Mouse (Mus musculus) forebrain, embryonic 15.5 days (tissue): ENCODE data around the gene Glt6d1. TPM values are rescaled to one million over a fixed set of nuclear protein-coding genes. Genes with fewer than 3 reads are reported as not detected.
"Not testable (repeated sequence)": the region's sequence is repeated elsewhere in the genome, so short reads cannot be mapped to it uniquely, and the experiment has no call there.

Experiments used
- ATAC-seq: fragments of 200-750 bp; cut with Nextera tagmentation; replicated peaks from 2 replicates; pipeline ENCODE4 v1.8.0; 2017; ENCODE audit warnings: mild to moderate bottlenecking, moderate TSS enrichment, moderate library complexity
- H3K27ac ChIP-seq: fragments of 300-500 bp; sonication (generic); replicated peaks from 2 replicates; pipeline ENCODE4 v1.5.1; 2015; ENCODE audit warnings: mild to moderate bottlenecking, inconsistent platforms
- H3K27me3 ChIP-seq: fragments of 300-500 bp; sonication (generic); 2 replicates; pipeline ENCODE4 v1.6.1; 2015; ENCODE audit warnings: inconsistent platforms
- H3K36me3 ChIP-seq: fragments of 300-500 bp; sonication (generic); 2 replicates; pipeline ENCODE4 v1.6.1; 2015; ENCODE audit warnings: mild to moderate bottlenecking, inconsistent platforms
- H3K4me1 ChIP-seq: fragments of 300-500 bp; sonication (generic); 2 replicates; pipeline ENCODE4 v1.6.1; 2015; ENCODE audit warnings: inconsistent platforms
- H3K4me2 ChIP-seq: fragments of 300-500 bp; sonication (generic); replicated peaks from 2 replicates; pipeline ENCODE4 v1.6.1; 2015; ENCODE audit warnings: mild to moderate bottlenecking, inconsistent platforms
- H3K4me3 ChIP-seq: fragments of 300-500 bp; sonication (generic); 2 replicates; pipeline ENCODE4 v1.5.1; 2015; ENCODE audit warnings: mild to moderate bottlenecking, inconsistent platforms
- H3K9ac ChIP-seq: fragments of 300-500 bp; sonication (generic); replicated peaks from 2 replicates; pipeline ENCODE4 v1.6.1; 2015; ENCODE audit warnings: mild to moderate bottlenecking, inconsistent platforms
- H3K9me3 ChIP-seq: fragments of 300-500 bp; sonication (generic); 2 replicates; pipeline ENCODE4 v1.6.1; 2016; ENCODE audit warnings: inconsistent platforms
- WGBS: fragments of 180-500 bp; shearing (Covaris S2); methylation state at CpG from one replicate; pipeline ENCODE4 v1.1.7; 2015; ENCODE audit warnings: mixed read lengths; 5-methylcytosine and 5-hydroxymethylcytosine counted together
- polyA plus RNA-seq: library from polyadenylated mRNA; unstranded; fragments of >200 nt; fragmentation: Nextera tagmentation; extraction: Ambion mirVana; gene quantifications from 2 replicates; pipeline ENCODE4 v1.2.1, GENCODE M21; 2015

Glt6d1 gene
- polyA plus RNA-seq = not detected in 2 replicates

DNA sequence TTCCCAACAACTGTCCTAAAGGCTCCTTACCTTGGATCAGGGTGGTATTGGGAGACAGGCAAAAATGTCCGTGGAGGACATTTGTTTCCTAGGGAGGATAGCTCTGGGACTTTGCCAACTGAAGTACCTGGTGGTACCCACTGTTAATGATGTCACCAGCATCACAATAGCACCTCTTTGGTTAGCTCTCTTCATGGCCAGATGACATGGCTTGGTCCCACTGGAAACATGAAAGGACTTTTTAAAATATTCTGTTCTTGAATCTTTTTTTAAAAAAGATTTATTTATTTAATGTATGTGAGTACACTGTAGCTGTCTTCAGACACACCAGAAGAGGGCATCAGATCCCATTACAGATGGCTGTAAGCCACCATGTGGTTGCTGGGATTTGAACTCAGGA, at the start of gene Glt6d1:
Gene Glt6d1 (minus strand): TSS at position 101 of the 400 bp plus-strand sequence.
- not testable (repeated sequence) for ATAC-seq, H3K4me2 ChIP-seq, H3K4me3 ChIP-seq, H3K4me1 ChIP-seq, H3K9ac ChIP-seq, H3K36me3 ChIP-seq, H3K27me3 ChIP-seq, H3K27ac ChIP-seq, H3K9me3 ChIP-seq
- 79% methylated on average over 1 of the region's 1 CpGs for WGBS

DNA sequence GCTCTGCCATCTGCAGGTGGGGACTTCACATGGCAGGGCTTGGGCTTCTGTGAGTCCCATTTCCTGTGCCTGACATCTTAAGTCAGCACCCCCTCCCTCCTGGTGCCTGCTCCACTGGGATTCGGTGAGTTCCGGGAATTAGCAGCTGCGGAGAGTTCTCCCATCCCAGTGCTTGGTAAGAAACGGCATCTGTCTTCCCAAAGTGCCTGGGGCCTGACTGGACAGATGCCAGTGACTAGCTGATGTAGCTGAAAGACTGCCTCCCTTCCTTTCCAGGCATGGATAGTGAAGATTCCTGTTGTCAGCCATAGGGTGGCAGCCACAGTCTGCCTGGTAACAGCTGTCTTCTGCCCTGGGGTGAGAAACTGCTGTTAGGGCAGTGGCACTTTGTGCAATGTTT, 49.8 kb upstream of the Glt6d1 start:
- Histone ChIP-seq H3K4me1 (peaks cover 25% of the 10 kb centered on the region), H3K4me2 (no peak overlapping the region), H3K27me3 (no peaks in the 10 kb centered on the region), H3K36me3 (no peaks in the 10 kb centered on the region), H3K4me3 (no peak overlapping the region), H3K27ac (no peak overlapping the region), H3K9ac (no peak overlapping the region), H3K9me3 (no peaks in the 10 kb centered on the region)
- ATAC-seq = peak; percentile 41; the same call in 1 of the 2 replicates
- 9% methylated on average over 4 of the region's 4 CpGs for WGBS

- Histone ChIP-seq H3K4me1 (peaks cover 25% of the 10 kb centered on the region), H3K4me2 (peak overlapping the region; percentile 95), H3K27ac (no peak overlapping the region), H3K36me3 (no peaks in the 10 kb centered on the region), H3K27me3 (no peaks in the 10 kb centered on the region), H3K4me3 (peak overlapping the region; percentile 62), H3K9me3 (no peaks in the 10 kb centered on the region), H3K9ac (peak overlapping the region; percentile 50)
- 4% methylated on average over 18 of the region's 18 CpGs for WGBS
- no peak for ATAC-seq
These were observed 48.6 kb upstream of the Glt6d1 start for GRCm38 (mm10) chr2:25864230-25864629.

DNA sequence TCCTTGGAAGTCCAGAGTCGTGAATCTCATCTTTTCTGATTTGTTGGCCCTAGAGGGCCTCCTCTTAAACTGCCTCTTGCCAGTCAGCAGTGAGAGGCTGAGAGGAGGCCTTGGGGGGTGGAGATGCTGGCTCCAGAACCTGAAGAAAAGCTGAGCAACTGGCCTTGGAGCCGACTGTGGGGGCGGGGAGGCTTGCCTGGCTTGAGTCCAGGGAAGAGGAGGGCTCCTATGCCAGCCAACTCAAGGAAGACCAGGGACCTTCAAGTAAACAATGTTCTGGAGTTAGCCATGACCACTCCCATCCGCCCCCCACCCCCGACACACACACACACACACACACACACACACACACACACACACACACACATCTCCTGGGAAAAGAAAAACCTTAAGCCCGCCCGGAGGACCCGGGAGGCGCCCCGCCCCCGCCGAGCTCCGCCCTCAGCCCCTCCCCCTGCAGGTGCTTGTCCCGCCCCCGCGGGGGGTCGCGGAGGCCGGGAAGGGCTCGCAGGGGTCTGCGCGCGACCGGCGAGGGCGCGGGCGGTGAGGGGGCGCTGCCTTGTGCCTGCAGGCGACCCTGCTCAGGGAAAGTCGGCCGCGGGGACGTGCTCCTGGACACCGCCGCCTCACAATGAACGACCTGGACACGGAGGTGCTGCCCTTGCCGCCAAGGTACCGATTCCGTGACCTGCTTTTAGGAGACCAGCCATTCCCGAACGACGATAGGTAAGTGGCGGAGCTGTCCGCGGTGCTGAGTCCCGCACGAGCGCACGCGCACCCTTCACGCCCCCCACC, 47.9 kb upstream of the Glt6d1 start, which contains the start of gene Kcnt1:
Gene Kcnt1 (plus strand): TSS at position 398 of the 795 bp plus-strand sequence.
- Histone ChIP-seq H3K4me3 (peak within 1 kb of the TSS; percentile 62), H3K9ac (peak within 1 kb of the TSS; percentile 50), H3K4me1 (peaks cover 25% of the 10 kb centered on the region), H3K4me2 (peak within 1 kb of the TSS; percentile 95), H3K36me3 (no peaks in the 10 kb centered on the region), H3K27me3 (no peaks in the 10 kb centered on the region), H3K27ac (no peak within 1 kb of the TSS), H3K9me3 (no peaks in the 10 kb centered on the region)
- under 1% methylated on average over 43 of the region's 53 CpGs for WGBS
- ATAC-seq = peak; percentile 30

DNA sequence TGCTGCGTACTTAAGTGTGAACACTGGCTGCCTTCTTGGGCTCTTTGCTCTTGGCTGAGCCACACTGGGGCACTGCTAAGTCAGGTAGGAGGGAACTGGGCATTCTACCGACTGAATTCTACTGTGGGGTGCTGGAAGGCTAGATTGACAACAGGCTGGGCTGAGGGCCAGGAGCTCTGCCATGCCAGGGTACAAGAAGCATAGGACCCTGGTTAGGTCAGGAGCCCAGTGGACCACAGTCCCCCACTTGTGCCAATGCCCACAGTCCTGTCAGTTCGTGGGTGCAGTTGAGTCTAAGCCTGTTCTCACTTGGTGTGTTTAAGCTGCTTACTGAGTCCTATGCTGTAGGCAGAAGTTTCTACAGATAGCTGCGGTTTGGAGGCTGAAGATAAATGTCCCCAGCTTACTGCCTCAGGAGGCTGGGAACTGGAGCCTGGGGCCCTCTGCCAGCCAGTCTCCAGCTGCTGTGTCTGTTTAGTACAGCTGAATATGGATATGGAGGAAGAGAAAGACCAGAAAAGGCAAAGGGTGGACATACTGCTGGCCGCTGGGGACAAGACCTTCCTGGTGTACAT, 47.1 kb upstream of the Glt6d1 start:
- Histone ChIP-seq H3K9me3 (no peaks in the 10 kb centered on the region), H3K4me2 (peak overlapping the region; percentile 95), H3K4me1 (peaks cover 25% of the 10 kb centered on the region), H3K27me3 (no peaks in the 10 kb centered on the region), H3K9ac (0 out of 2 replicates have a peak overlapping the region, but pooled peaks have one; percentile 50), H3K4me3 (peak overlapping the region; percentile 62), H3K36me3 (no peaks in the 10 kb centered on the region), H3K27ac (no peak overlapping the region)
- WGBS = 57% methylated on average over 5 of the region's 5 CpGs
- no peak for ATAC-seq

- 81% methylated on average over 2 of the region's 2 CpGs for WGBS
- Histone ChIP-seq H3K9ac (no peak overlapping the region), H3K9me3 (no peaks in the 10 kb centered on the region), H3K27me3 (no peaks in the 10 kb centered on the region), H3K4me1 (peaks cover 25% of the 10 kb centered on the region), H3K36me3 (no peaks in the 10 kb centered on the region), H3K4me2 (no peak overlapping the region), H3K27ac (no peak overlapping the region), H3K4me3 (no peak overlapping the region)
- ATAC-seq = no peak
These were observed 46.4 kb upstream of the Glt6d1 start for GRCm38 (mm10) chr2:25862038-25862437.

DNA sequence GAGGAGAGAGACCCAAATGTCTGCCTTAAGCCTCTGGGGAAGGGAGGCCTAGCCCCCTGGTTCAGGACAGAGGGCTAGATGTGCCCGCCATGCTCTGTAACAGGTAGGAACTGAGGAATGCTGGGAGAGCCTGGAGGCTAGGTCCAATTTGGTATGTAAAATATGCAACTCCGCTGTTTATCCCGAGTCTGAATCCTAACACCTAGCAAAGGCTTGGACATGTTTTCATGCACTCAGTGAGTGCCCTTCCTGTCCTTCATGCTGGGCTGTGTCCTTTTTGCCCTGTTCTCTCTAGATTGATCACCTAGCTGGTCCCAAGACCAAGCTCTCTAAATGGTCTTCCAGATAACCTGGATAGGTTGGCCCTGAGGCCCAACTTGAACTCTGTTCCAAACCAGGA, 44.2 kb upstream of the Glt6d1 start:
- H3K4me1 ChIP-seq = peaks cover 21% of the 10 kb centered on the region
- 91% methylated on average over 3 of the region's 3 CpGs for WGBS
- no peak for ATAC-seq
- H3K4me3 ChIP-seq = no peak overlapping the region
- H3K27me3 ChIP-seq = no peaks in the 10 kb centered on the region
- H3K9me3 ChIP-seq = no peaks in the 10 kb centered on the region
- no peak overlapping the region for H3K27ac ChIP-seq
- no peak overlapping the region for H3K4me2 ChIP-seq
- H3K36me3 ChIP-seq = no peaks in the 10 kb centered on the region
- no peak overlapping the region for H3K9ac ChIP-seq

DNA sequence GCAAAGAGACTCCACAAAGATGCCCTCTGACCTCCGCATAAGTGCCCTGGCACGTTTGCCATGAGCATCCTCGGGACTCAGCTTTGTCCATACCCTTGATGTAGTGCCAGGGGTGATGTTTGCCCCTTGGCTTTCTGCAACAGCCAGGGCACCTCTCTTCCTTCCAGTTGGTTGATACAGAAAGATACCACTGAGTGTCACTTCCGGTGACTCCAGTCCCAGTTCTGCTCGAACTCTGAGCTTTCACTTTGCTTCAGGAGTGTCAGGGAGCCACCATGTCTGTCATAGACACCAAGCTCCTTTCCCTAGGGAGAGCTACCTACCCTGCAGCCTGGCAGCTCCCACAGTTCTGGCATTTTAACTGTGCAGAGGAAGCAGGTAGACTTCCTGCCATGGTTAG, 38.4 kb upstream of the Glt6d1 start:
- no peak for ATAC-seq
- H3K4me3 ChIP-seq = no peak overlapping the region
- 82% methylated on average over 5 of the region's 5 CpGs for WGBS

DNA sequence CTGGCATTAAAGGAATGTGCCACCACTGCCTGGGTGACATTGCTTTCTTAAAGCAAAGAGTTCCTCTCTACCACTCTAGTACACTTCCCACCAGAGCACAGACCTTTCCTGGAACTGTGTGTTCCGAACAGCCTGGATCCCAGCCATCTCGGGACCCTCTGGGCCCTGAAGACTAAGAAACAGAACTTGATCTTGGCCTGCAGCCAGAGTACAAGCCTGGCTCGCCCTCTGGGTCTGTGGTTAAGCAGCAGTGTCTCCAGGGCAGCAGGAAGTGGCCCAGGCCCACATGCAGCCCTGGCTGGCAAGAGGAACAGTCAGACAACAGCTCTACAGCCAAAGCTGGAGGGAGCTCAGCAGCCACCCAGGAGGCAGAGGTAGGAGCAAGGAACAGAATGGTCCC, 37.0 kb upstream of the Glt6d1 start:
- Histone ChIP-seq H3K9ac (no peak overlapping the region), H3K27ac (no peak overlapping the region), H3K27me3 (no peaks in the 10 kb centered on the region), H3K4me3 (no peak overlapping the region), H3K9me3 (no peaks in the 10 kb centered on the region), H3K4me1 (no peaks in the 10 kb centered on the region), H3K4me2 (no peak overlapping the region), H3K36me3 (no peaks in the 10 kb centered on the region)
- WGBS = 46% methylated on average over 3 of the region's 3 CpGs
- no peak for ATAC-seq

More for the DNA sequence above, 38.4 kb upstream of the Glt6d1 start:
- Histone ChIP-seq H3K9ac (no peak overlapping the region), H3K27ac (no peak overlapping the region), H3K4me1 (no peaks in the 10 kb centered on the region), H3K27me3 (no peaks in the 10 kb centered on the region), H3K9me3 (no peaks in the 10 kb centered on the region), H3K4me2 (no peak overlapping the region), H3K36me3 (no peaks in the 10 kb centered on the region)

DNA sequence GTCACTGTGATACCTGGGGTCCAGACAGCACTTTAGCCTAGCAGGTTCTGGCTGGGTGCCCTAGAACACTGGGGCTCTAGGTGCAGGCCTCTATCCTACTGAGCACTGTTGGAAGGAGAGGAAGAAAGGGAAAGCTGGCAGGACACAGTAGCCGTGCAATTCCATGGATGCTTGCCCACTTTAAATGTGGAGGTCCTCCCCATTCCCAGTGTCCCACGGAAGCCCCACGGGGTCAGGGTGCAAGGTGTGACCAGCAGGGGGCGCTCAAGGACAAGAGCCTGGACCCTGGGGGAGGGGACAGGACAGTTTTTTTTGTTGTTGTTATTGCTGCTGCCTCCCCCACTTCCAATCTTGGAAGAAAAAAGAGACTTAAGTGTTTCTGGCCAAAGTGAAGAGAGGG, 34.7 kb upstream of the Glt6d1 start:
- H3K4me3 ChIP-seq = no peak overlapping the region
- H3K9me3 ChIP-seq = no peaks in the 10 kb centered on the region
- no peak overlapping the region for H3K9ac ChIP-seq
- H3K27ac ChIP-seq = no peak overlapping the region
- H3K4me2 ChIP-seq = no peak overlapping the region
- H3K36me3 ChIP-seq = no peaks in the 10 kb centered on the region
- no peak for ATAC-seq
- H3K4me1 ChIP-seq = no peaks in the 10 kb centered on the region
- WGBS = 11% methylated on average over 4 of the region's 4 CpGs
- H3K27me3 ChIP-seq = no peaks in the 10 kb centered on the region

DNA sequence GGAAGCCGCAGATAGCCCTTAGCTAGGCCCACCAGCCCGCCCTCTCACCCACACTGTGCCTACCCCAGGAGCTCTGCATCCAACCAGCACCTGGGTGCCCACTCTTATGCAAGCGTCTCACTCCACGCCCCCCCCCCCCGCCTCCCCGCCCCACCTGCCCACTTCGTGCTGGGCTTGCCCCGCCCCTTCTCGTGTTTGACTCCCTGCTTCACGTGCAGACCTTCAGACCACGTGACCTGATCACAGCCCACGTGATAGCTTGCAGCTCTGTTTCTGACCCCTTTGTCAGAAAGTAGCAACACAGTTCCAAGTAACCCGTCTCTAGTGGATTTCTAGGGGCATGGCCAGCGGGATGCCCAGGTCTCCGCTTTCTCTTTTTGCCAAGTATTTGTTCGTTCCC, 31.6 kb upstream of the Glt6d1 start, which contains the start of gene Sohlh1:
Gene Sohlh1 (minus strand): TSS at position 23 of the 400 bp plus-strand sequence.
- Histone ChIP-seq H3K4me3 (no peak within 1 kb of the TSS), H3K9ac (no peak within 1 kb of the TSS), H3K9me3 (no peaks in the 10 kb centered on the region), H3K27ac (no peak within 1 kb of the TSS), H3K4me2 (no peak within 1 kb of the TSS), H3K36me3 (no peaks in the 10 kb centered on the region), H3K27me3 (no peaks in the 10 kb centered on the region), H3K4me1 (peaks cover 12% of the 10 kb centered on the region)
- no peak for ATAC-seq
- WGBS = 85% methylated on average over 16 of the region's 16 CpGs

GRCm38 (mm10) chr2:25846516-25846915, 30.9 kb upstream of the Glt6d1 start:
- Histone ChIP-seq H3K9me3 (no peaks in the 10 kb centered on the region), H3K36me3 (no peaks in the 10 kb centered on the region), H3K9ac (no peak overlapping the region), H3K4me2 (no peak overlapping the region), H3K4me3 (no peak overlapping the region), H3K27ac (no peak overlapping the region), H3K27me3 (no peaks in the 10 kb centered on the region), H3K4me1 (peaks cover 12% of the 10 kb centered on the region)
- ATAC-seq = no peak
- 64% methylated on average over 8 of the region's 8 CpGs for WGBS
